Comparison of ENCODE assay signal across 8 mouse cellular contexts in the genomic region with DNA sequence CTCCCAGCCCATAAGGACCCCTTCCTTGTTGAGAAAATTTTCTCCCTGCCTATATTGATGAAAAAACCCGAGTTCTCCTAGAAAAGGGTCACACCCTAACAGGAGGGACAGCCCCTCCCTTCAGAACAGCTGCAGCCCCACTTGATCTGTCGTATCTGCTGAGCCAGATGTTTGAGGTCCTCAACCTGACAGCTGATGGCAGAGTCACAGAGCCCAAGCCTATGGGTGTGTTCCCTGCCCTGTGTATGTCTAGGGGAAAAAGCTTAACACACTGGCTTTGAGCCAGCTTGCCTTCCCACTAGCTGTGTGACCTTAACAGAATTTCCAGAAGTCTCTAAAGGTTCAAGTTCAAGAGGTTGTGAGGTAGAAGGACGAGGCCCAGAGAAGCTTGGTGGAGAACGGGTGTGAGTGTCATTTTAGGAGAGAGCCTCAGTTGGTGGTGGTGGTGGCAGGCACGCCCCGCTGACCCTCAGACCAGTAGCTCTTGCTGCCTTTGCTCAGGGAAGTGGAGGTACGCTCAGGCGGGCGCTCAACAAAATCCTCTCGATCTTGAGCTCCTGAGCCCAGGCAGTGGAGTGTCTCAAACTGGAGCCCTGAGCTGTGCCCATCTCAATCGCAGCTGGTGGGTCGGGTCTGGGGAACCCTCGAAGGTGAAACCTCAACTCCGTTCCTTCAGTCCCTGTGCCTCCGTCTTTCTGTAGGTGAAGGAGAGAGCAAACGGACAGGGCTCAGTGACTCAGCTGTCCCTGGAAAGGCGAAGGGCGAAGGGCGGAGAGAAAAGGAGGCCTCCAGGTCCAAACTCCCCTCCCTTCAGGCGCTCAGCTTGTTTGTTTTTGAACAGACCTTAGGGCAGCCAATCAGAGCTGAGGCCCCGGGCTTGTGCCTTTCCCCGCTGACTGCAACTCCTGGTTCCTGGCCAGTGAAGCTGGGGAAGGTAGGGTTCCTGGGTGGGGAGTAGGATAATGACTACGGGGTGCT. TPM values are rescaled to one million over a fixed set of nuclear protein-coding genes. Genes with fewer than 3 reads are reported as not detected.
DNase-seq lines count a peak whose midpoint lies in the region; ATAC-seq and TF ChIP-seq lines count a peak whose summit lies in the region.

No protein-coding gene starts in this region.

- ATAC-seq in forebrain, embryonic 14.5 days: peak; percentile 63; the same call in 1 of the 2 replicates
- peak; percentile 81 for ATAC-seq in limb, embryonic 14.5 days (ENCODE audit: low FRiP score, low read depth)
- no peak for ATAC-seq in midbrain, embryonic 16.5 days

- H3K27me3 ChIP-seq in MEL (ENCODE audit: control insufficient read depth in 1 of 2, insufficient read depth in 2 of 2, low read length in 2 of 2): peaks cover 1 to 3% of the 10 kb centered on the region in 2 experiments; a peak in 3 of 4 replicates
- 0 out of 2 replicates have a peak, but pooled peaks cover 4% of the 10 kb centered on the region for H3K27me3 ChIP-seq in forebrain, embryonic 14.5 days (replicated peaks; ENCODE audit: control insufficient read depth, insufficient read depth, low read length)
- H3K27me3 ChIP-seq in hindbrain, embryonic 10.5 days (ENCODE audit: insufficient read depth, poor library complexity, severe bottlenecking): peaks cover 41% of the 10 kb centered on the region
- H3K27me3 ChIP-seq in limb, embryonic 14.5 days (ENCODE audit: control insufficient read depth, insufficient read depth, low read length): no peaks in the 10 kb centered on the region; the same call in 1 of the 2 replicates
- no peaks in the 10 kb centered on the region for H3K27me3 ChIP-seq in midbrain, embryonic 16.5 days (ENCODE audit: control insufficient read depth, insufficient read depth, low read depth, low read length)

- no peak for TF ChIP-seq CTCF in MEL (IDR thresholded peaks at IDR 0.05 in 2 of 3, conservative IDR thresholded peaks at IDR 0.05 in 1 of 3; ENCODE audit: control insufficient read depth in 1 of 3, insufficient read depth in 1 of 3, low read depth in 2 of 3, low read length in 3 of 3, poor library complexity in 1 of 3, severe bottlenecking in 1 of 3)

- TF ChIP-seq EP300 in MEL (IDR thresholded peaks at IDR 0.05; ENCODE audit: low read depth in 1 of 2, low read length in 2 of 2): peak in 1 of 2 experiments; percentile 58; a peak in 2 of 4 replicates

- 9% methylated on average over 23 of the region's 23 CpGs for WGBS in forebrain, embryonic 14.5 days
- 4% methylated on average over 23 of the region's 23 CpGs for WGBS in hindbrain, embryonic 10.5 days
- 8% methylated on average over 22 of the region's 23 CpGs for WGBS in limb, embryonic 14.5 days
- 6% methylated on average over 23 of the region's 23 CpGs for WGBS in midbrain, embryonic 16.5 days

- TF ChIP-seq POLR2A in MEL (IDR thresholded peaks at IDR 0.05; ENCODE audit: control insufficient read depth in 1 of 2, insufficient read depth in 1 of 2, low read depth in 1 of 2, low read length in 2 of 2, poor library complexity in 1 of 2): no peak
- no peak for TF ChIP-seq POLR2A in limb, embryonic 14.5 days (IDR thresholded peaks at IDR 0.05; ENCODE audit: borderline replicate concordance, extremely low read depth, insufficient read depth, insufficient read length)

- H3K9ac ChIP-seq in MEL (ENCODE audit: control insufficient read depth, low read depth, low read length, poor library complexity, severe bottlenecking): no peak overlapping the region
- H3K9ac ChIP-seq in forebrain, embryonic 14.5 days (ENCODE audit: low read length): peak overlapping the region; percentile 38; the same call in 1 of the 2 replicates
- peak overlapping the region; percentile 6; the same call in 1 of the 2 replicates for H3K9ac ChIP-seq in limb, embryonic 14.5 days (ENCODE audit: low read depth, low read length, severe bottlenecking)
- H3K9ac ChIP-seq in midbrain, embryonic 16.5 days (ENCODE audit: low read depth, low read length): no peak overlapping the region

- no peaks in the 10 kb centered on the region for H3K9me3 ChIP-seq in MEL (replicated peaks; ENCODE audit: insufficient read depth, low read length)
- no peaks in the 10 kb centered on the region for H3K9me3 ChIP-seq in forebrain, embryonic 14.5 days (replicated peaks; ENCODE audit: control insufficient read depth, low read length)
- H3K9me3 ChIP-seq in hindbrain, embryonic 10.5 days: no peaks in the 10 kb centered on the region
- no peaks in the 10 kb centered on the region for H3K9me3 ChIP-seq in limb, embryonic 14.5 days (ENCODE audit: control insufficient read depth, low read length)
- H3K9me3 ChIP-seq in midbrain, embryonic 16.5 days (replicated peaks; ENCODE audit: control insufficient read depth, low read length, poor library complexity, severe bottlenecking): no peaks in the 10 kb centered on the region

- H3K27ac ChIP-seq in MEL (ENCODE audit: control insufficient read depth, low read depth, low read length): no peak overlapping the region
- no peak overlapping the region for H3K27ac ChIP-seq in forebrain, embryonic 14.5 days (ENCODE audit: low read depth, low read length)
- H3K27ac ChIP-seq in hindbrain, embryonic 10.5 days: peak overlapping the region; percentile 81
- no peak overlapping the region for H3K27ac ChIP-seq in limb, embryonic 14.5 days (replicated peaks; ENCODE audit: low read depth, low read length)
- no peak overlapping the region for H3K27ac ChIP-seq in midbrain, embryonic 16.5 days (ENCODE audit: low read length)

- no peaks in the 10 kb centered on the region for H3K79me2 ChIP-seq in MEL (ENCODE audit: control insufficient read depth, insufficient read depth, low read length, poor library complexity)

- H3K4me2 ChIP-seq in forebrain, embryonic 14.5 days (ENCODE audit: low read length): peak overlapping the region; percentile 43
- H3K4me2 ChIP-seq in limb, embryonic 14.5 days (replicated peaks; ENCODE audit: low read depth, low read length, severe bottlenecking): peak overlapping the region; percentile 30
- peak overlapping the region; percentile 43 for H3K4me2 ChIP-seq in midbrain, embryonic 16.5 days (ENCODE audit: low read length)

- TF ChIP-seq RAD21 in MEL (IDR thresholded peaks at IDR 0.05; ENCODE audit: low read depth, low read length): no peak

- DNase-seq in MEL (ENCODE audit: low read depth, low spot score): peak; percentile 78
- DNase-seq in c-Kit-positive CD71-positive TER-119-positive erythroid progenitor cells, embryonic 14.5 days (ENCODE audit: low spot score): peak; percentile 96
- DNase-seq in forebrain, embryonic 14.5 days (ENCODE audit: low spot score): peak; percentile 61
- peak; percentile 61 for DNase-seq in hindbrain, embryonic 10.5 days (ENCODE audit: low spot score)
- peak; percentile 51 for DNase-seq in limb, embryonic 14.5 days (ENCODE audit: low spot score)
- DNase-seq in thymus, postnatal 10 days (ENCODE audit: low spot score in 2 of 2): no peak
- no peak for DNase-seq in layer of hippocampus, adult 9-11 months

- H3K36me3 ChIP-seq in MEL (ENCODE audit: control insufficient read depth in 1 of 2, insufficient read depth in 2 of 2, low read length in 2 of 2): peaks cover 0 to 2% of the 10 kb centered on the region in 2 experiments; a peak in 2 of 4 replicates
- no peaks in the 10 kb centered on the region for H3K36me3 ChIP-seq in forebrain, embryonic 14.5 days (ENCODE audit: control insufficient read depth, insufficient read depth, low read length)
- H3K36me3 ChIP-seq in hindbrain, embryonic 10.5 days: no peaks in the 10 kb centered on the region
- H3K36me3 ChIP-seq in limb, embryonic 14.5 days (ENCODE audit: control insufficient read depth, insufficient read depth, low read length): no peaks in the 10 kb centered on the region
- H3K36me3 ChIP-seq in midbrain, embryonic 16.5 days (ENCODE audit: control insufficient read depth, insufficient read depth, low read length): no peaks in the 10 kb centered on the region

- H3K4me3 ChIP-seq in MEL (ENCODE audit: control insufficient read depth in 1 of 2, insufficient read depth in 1 of 2, low read depth in 2 of 2, low read length in 2 of 2): no peak overlapping the region
- H3K4me3 ChIP-seq in forebrain, embryonic 14.5 days (ENCODE audit: low read depth, low read length): no peak overlapping the region
- H3K4me3 ChIP-seq in hindbrain, embryonic 10.5 days: peak overlapping the region; percentile 46
- H3K4me3 ChIP-seq in limb, embryonic 14.5 days (replicated peaks; ENCODE audit: low read length): no peak overlapping the region
- H3K4me3 ChIP-seq in midbrain, embryonic 16.5 days (ENCODE audit: low read depth, low read length): no peak overlapping the region

- H3K4me1 ChIP-seq in MEL (ENCODE audit: control insufficient read depth in 1 of 2, insufficient read depth in 2 of 2, low read length in 2 of 2): peaks cover 0 to 9% of the 10 kb centered on the region in 2 experiments; a peak in 2 of 4 replicates
- H3K4me1 ChIP-seq in forebrain, embryonic 14.5 days (ENCODE audit: control insufficient read depth, insufficient read depth, low read length): peaks cover 9% of the 10 kb centered on the region
- H3K4me1 ChIP-seq in hindbrain, embryonic 10.5 days (replicated peaks): peaks cover 27% of the 10 kb centered on the region
- H3K4me1 ChIP-seq in limb, embryonic 14.5 days (ENCODE audit: control insufficient read depth, insufficient read depth, low read length): peaks cover 10% of the 10 kb centered on the region
- peaks cover 8% of the 10 kb centered on the region; the same call in 1 of the 2 replicates for H3K4me1 ChIP-seq in midbrain, embryonic 16.5 days (ENCODE audit: control insufficient read depth, insufficient read depth, low read length)

RNA-seq across cellular contexts. Expression of a gene that starts 9.5 kb away (rescaled TPM):
- 0.23 and 0.36 TPM in 2 replicates for total RNA-seq in MEL (2012; rRNA removed)
- under 1 TPM in 1 of 2 experiments, not detected in 1; 0.35 TPM for polyA plus RNA-seq in MEL (2012; ENCODE audit: insufficient read depth in 1 of 2, insufficient read length in 2 of 2, low read depth in 1 of 2, low replicate concordance in 2 of 2, missing spikeins in 1 of 2)
- 1.8 and 2.1 TPM in 2 replicates for polyA plus RNA-seq in forebrain, embryonic 14.5 days (2014; fragmentation: Nextera tagmentation; extraction: Ambion mirVana)
- polyA plus RNA-seq in hindbrain, embryonic 10.5 days (2016; fragmentation: Nextera tagmentation; extraction: Ambion mirVana): 35.8 and 38.0 TPM in 2 replicates
- polyA plus RNA-seq in limb, embryonic 14.5 days (2012; rRNA removed): 3.5 and 4.3 TPM in 2 replicates
- polyA plus RNA-seq in limb, embryonic 14.5 days (2014; fragmentation: Nextera tagmentation; extraction: Ambion mirVana): 2.8 and 6.6 TPM in 2 replicates
- 2.3 and 3.5 TPM in 2 replicates for polyA plus RNA-seq in midbrain, embryonic 16.5 days (2015; fragmentation: Nextera tagmentation; extraction: Ambion mirVana)

RNA-seq across cellular contexts. Expression of a gene that starts 17.7 kb away (rescaled TPM):
- 0.39 and 0.42 TPM in 2 replicates for total RNA-seq in MEL (2012; rRNA removed)
- polyA plus RNA-seq in MEL (2012; ENCODE audit: insufficient read depth in 1 of 2, insufficient read length in 2 of 2, low read depth in 1 of 2, low replicate concordance in 2 of 2, missing spikeins in 1 of 2): 1 to 10 TPM in 1 of 2 experiments, not detected in 1; 2.1 TPM
- 115 and 125 TPM in 2 replicates for polyA plus RNA-seq in forebrain, embryonic 14.5 days (2014; fragmentation: Nextera tagmentation; extraction: Ambion mirVana)
- 23.5 and 57.0 TPM in 2 replicates for polyA plus RNA-seq in hindbrain, embryonic 10.5 days (2016; fragmentation: Nextera tagmentation; extraction: Ambion mirVana)
- polyA plus RNA-seq in limb, embryonic 14.5 days (2012; rRNA removed): 2.9 and 3.2 TPM in 2 replicates
- polyA plus RNA-seq in limb, embryonic 14.5 days (2014; fragmentation: Nextera tagmentation; extraction: Ambion mirVana): 1.0 and 1.1 TPM in 2 replicates
- polyA plus RNA-seq in midbrain, embryonic 16.5 days (2015; fragmentation: Nextera tagmentation; extraction: Ambion mirVana): 151 and 155 TPM in 2 replicates

RNA-seq across cellular contexts. Expression of a gene that starts 32.3 kb away (rescaled TPM):
- total RNA-seq in MEL (2012; rRNA removed): 174 and 183 TPM in 2 replicates
- polyA plus RNA-seq in MEL (2012; ENCODE audit: insufficient read depth in 1 of 2, insufficient read length in 2 of 2, low read depth in 1 of 2, low replicate concordance in 2 of 2, missing spikeins in 1 of 2): 100 to 1,000 TPM in 1 of 2 experiments, not detected in 1; 325 TPM
- 145 and 149 TPM in 2 replicates for polyA plus RNA-seq in forebrain, embryonic 14.5 days (2014; fragmentation: Nextera tagmentation; extraction: Ambion mirVana)
- 236 TPM in 2 replicates for polyA plus RNA-seq in hindbrain, embryonic 10.5 days (2016; fragmentation: Nextera tagmentation; extraction: Ambion mirVana)
- polyA plus RNA-seq in limb, embryonic 14.5 days (2012; rRNA removed): 120 and 181 TPM in 2 replicates
- polyA plus RNA-seq in limb, embryonic 14.5 days (2014; fragmentation: Nextera tagmentation; extraction: Ambion mirVana): 179 and 195 TPM in 2 replicates
- polyA plus RNA-seq in midbrain, embryonic 16.5 days (2015; fragmentation: Nextera tagmentation; extraction: Ambion mirVana): 144 and 150 TPM in 2 replicates

RNA-seq across cellular contexts. Expression of a gene that starts 54.6 kb away (rescaled TPM):
- 14.5 and 14.7 TPM in 2 replicates for total RNA-seq in MEL (2012; rRNA removed)
- polyA plus RNA-seq in MEL (2012; ENCODE audit: insufficient read depth in 1 of 2, insufficient read length in 2 of 2, low read depth in 1 of 2, low replicate concordance in 2 of 2, missing spikeins in 1 of 2): 10 to 100 TPM in 1 of 2 experiments, not detected in 1; 42.1 TPM
- polyA plus RNA-seq in forebrain, embryonic 14.5 days (2014; fragmentation: Nextera tagmentation; extraction: Ambion mirVana): 28.6 and 38.8 TPM in 2 replicates
- 76.8 and 88.9 TPM in 2 replicates for polyA plus RNA-seq in hindbrain, embryonic 10.5 days (2016; fragmentation: Nextera tagmentation; extraction: Ambion mirVana)
- polyA plus RNA-seq in limb, embryonic 14.5 days (2012; rRNA removed): 120 and 135 TPM in 2 replicates
- 118 and 133 TPM in 2 replicates for polyA plus RNA-seq in limb, embryonic 14.5 days (2014; fragmentation: Nextera tagmentation; extraction: Ambion mirVana)
- 65.2 and 75.8 TPM in 2 replicates for polyA plus RNA-seq in midbrain, embryonic 16.5 days (2015; fragmentation: Nextera tagmentation; extraction: Ambion mirVana)

RNA-seq across cellular contexts. Expression of a gene that starts 55.9 kb away (rescaled TPM):
- total RNA-seq in MEL (2012; rRNA removed): 151 and 189 TPM in 2 replicates
- polyA plus RNA-seq in MEL (2012; ENCODE audit: insufficient read depth in 1 of 2, insufficient read length in 2 of 2, low read depth in 1 of 2, low replicate concordance in 2 of 2, missing spikeins in 1 of 2): 100 to 1,000 TPM in 1 of 2 experiments, 10 to 100 TPM in 1; 76.5 to 145 TPM
- 74.5 and 91.0 TPM in 2 replicates for polyA plus RNA-seq in forebrain, embryonic 14.5 days (2014; fragmentation: Nextera tagmentation; extraction: Ambion mirVana)
- polyA plus RNA-seq in hindbrain, embryonic 10.5 days (2016; fragmentation: Nextera tagmentation; extraction: Ambion mirVana): 82.6 and 91.7 TPM in 2 replicates
- 61.0 and 81.3 TPM in 2 replicates for polyA plus RNA-seq in limb, embryonic 14.5 days (2012; rRNA removed)
- 79.7 and 89.4 TPM in 2 replicates for polyA plus RNA-seq in limb, embryonic 14.5 days (2014; fragmentation: Nextera tagmentation; extraction: Ambion mirVana)
- polyA plus RNA-seq in midbrain, embryonic 16.5 days (2015; fragmentation: Nextera tagmentation; extraction: Ambion mirVana): 70.1 and 85.2 TPM in 2 replicates

Comparison
In these comparisons a context has a peak if more than half of its experiments do, and no peak if none do; other contexts are left out.
1. DNase-seq: peak in MEL (single experiment), c-Kit-positive CD71-positive TER-119-positive erythroid progenitor cells, embryonic 14.5 days (single experiment), forebrain, embryonic 14.5 days (single experiment), hindbrain, embryonic 10.5 days (single experiment) and limb, embryonic 14.5 days (single experiment); none in thymus, postnatal 10 days (0 of 2) and layer of hippocampus, adult 9-11 months (single experiment).
2. H3K9ac ChIP-seq: peak in forebrain, embryonic 14.5 days (single experiment) and limb, embryonic 14.5 days (single experiment); none in MEL (single experiment) and midbrain, embryonic 16.5 days (single experiment).
3. Peak in every context shown above with its lines, with median percentiles within 50 percentile points of each other: H3K4me2 ChIP-seq.